Mouse (Mus musculus) hindbrain, embryonic 11.5 days (tissue): Measurements from ENCODE around the gene Olfr1234. TPM values are rescaled to one million over a fixed set of nuclear protein-coding genes. Genes with fewer than 3 reads are reported as not detected.

Experiments
- ATAC-seq: fragments of 200-750 bp; cut with Nextera tagmentation; 2 replicates; pipeline ENCODE4 v1.8.0; 2017; ENCODE audit warnings: mild to moderate bottlenecking, moderate TSS enrichment, moderate library complexity; ENCODE audit not compliant: low FRiP score
- DNase-seq: peaks from one replicate; pipeline ENCODE4 v3.0.0-alpha.2; 2015; ENCODE audit warnings: low spot score
- H3K27ac ChIP-seq: fragments of 300-500 bp; sonication (generic); 2 replicates; pipeline ENCODE4 v1.5.1; 2014; ENCODE audit warnings: mild to moderate bottlenecking, low read depth, low read length
- H3K27me3 ChIP-seq: fragments of 300-500 bp; sonication (generic); 2 replicates; pipeline ENCODE4 v1.6.1; 2014; ENCODE audit warnings: mild to moderate bottlenecking, low read length, moderate library complexity, mixed read lengths; ENCODE audit not compliant: control insufficient read depth, insufficient read depth
- H3K36me3 ChIP-seq: fragments of 300-500 bp; sonication (generic); 2 replicates; pipeline ENCODE4 v1.6.1; 2014; ENCODE audit warnings: mild to moderate bottlenecking, low read length, moderate library complexity, mixed read lengths; ENCODE audit not compliant: control insufficient read depth, insufficient read depth
- H3K4me1 ChIP-seq: fragments of 300-500 bp; sonication (generic); replicated peaks from 2 replicates; pipeline ENCODE4 v1.6.1; 2014; ENCODE audit warnings: low read length, mixed read lengths; ENCODE audit not compliant: control insufficient read depth, insufficient read depth
- H3K4me2 ChIP-seq: fragments of 300-500 bp; sonication (generic); replicated peaks from 2 replicates; pipeline ENCODE4 v1.6.1; 2014; ENCODE audit warnings: mild to moderate bottlenecking, low read depth, low read length
- H3K4me3 ChIP-seq: fragments of 300-500 bp; sonication (generic); 2 replicates; pipeline ENCODE4 v1.5.1; 2014; ENCODE audit warnings: low read depth, low read length
- H3K9ac ChIP-seq: fragments of 300-500 bp; sonication (generic); 2 replicates; pipeline ENCODE4 v1.6.1; 2014; ENCODE audit warnings: low read depth, low read length
- H3K9me3 ChIP-seq: fragments of 300-500 bp; sonication (generic); 2 replicates; pipeline ENCODE4 v1.6.1; 2016; ENCODE audit warnings: low read length; ENCODE audit not compliant: control insufficient read depth
- WGBS: fragments of 180-500 bp; shearing (Covaris S2); extraction: QIAGEN DNeasy Blood & Tissue Kit; methylation state at CpG from one replicate; pipeline ENCODE4 v1.1.7; 2014; 5-methylcytosine and 5-hydroxymethylcytosine counted together
- polyA plus RNA-seq: library from polyadenylated mRNA; unstranded; fragments of >200 nt; fragmentation: Nextera tagmentation; extraction: Ambion mirVana; gene quantifications from 2 replicates; pipeline ENCODE4 v1.2.1, GENCODE M21; 2014

The Olfr1234 gene
- not detected in 2 replicates for polyA plus RNA-seq

- WGBS = 88% methylated on average over 4 of the region's 4 CpGs
- H3K4me3 ChIP-seq = no peak within 1 kb of the TSS
- H3K36me3 ChIP-seq = no peaks in the 10 kb centered on the region
- H3K9ac ChIP-seq = no peak within 1 kb of the TSS
- no peaks in the 10 kb centered on the region for H3K27me3 ChIP-seq
- H3K4me1 ChIP-seq = no peaks in the 10 kb centered on the region
- no peak within 1 kb of the TSS for H3K4me2 ChIP-seq
- no peak within 1 kb of the TSS for H3K27ac ChIP-seq
- DNase-seq (no peak), ATAC-seq (no peak)
- no peaks in the 10 kb centered on the region for H3K9me3 ChIP-seq
Observed at GRCm38 (mm10) chr2:89364765-89365164, at the start of gene Olfr1234. Olfr1234 (minus strand) TSS chr2:89364865.

GRCm38 (mm10) chr2:89409576-89409975, 44.9 kb upstream of the Olfr1234 start, which contains the start of gene Olfr1238:
Olfr1238 (minus strand) TSS chr2:89409676.
- no peak for DNase-seq
- no peak within 1 kb of the TSS for H3K9ac ChIP-seq
- no peak within 1 kb of the TSS for H3K4me2 ChIP-seq
- no peak within 1 kb of the TSS for H3K4me3 ChIP-seq
- H3K9me3 ChIP-seq = no peaks in the 10 kb centered on the region
- H3K4me1 ChIP-seq = no peaks in the 10 kb centered on the region
- WGBS = 95% methylated on average over 2 of the region's 2 CpGs
- no peak within 1 kb of the TSS for H3K27ac ChIP-seq
- H3K36me3 ChIP-seq = no peaks in the 10 kb centered on the region
- no peak for ATAC-seq
- no peaks in the 10 kb centered on the region for H3K27me3 ChIP-seq

- Histone ChIP-seq H3K36me3 (no peaks in the 10 kb centered on the region), H3K9ac (no peak overlapping the region), H3K27me3 (no peaks in the 10 kb centered on the region), H3K4me1 (no peaks in the 10 kb centered on the region), H3K4me3 (no peak overlapping the region), H3K4me2 (no peak overlapping the region), H3K27ac (no peak overlapping the region), H3K9me3 (no peaks in the 10 kb centered on the region)
- WGBS = 93% methylated on average over 1 of the region's 1 CpGs
- no peak for DNase-seq
- ATAC-seq = no peak
Observed at GRCm38 (mm10) chr2:89400882-89401281, 36.2 kb upstream of the Olfr1234 start.

GRCm38 (mm10) chr2:89342298-89342697, 22.4 kb downstream of the Olfr1234 start, which contains the start of gene Olfr1233:
Olfr1233 (minus strand) TSS chr2:89342398.
- H3K9me3 ChIP-seq = no peaks in the 10 kb centered on the region
- ATAC-seq = no peak
- no peak within 1 kb of the TSS for H3K4me3 ChIP-seq
- no peak within 1 kb of the TSS for H3K9ac ChIP-seq
- no peaks in the 10 kb centered on the region for H3K36me3 ChIP-seq
- no peak within 1 kb of the TSS for H3K4me2 ChIP-seq
- no peak within 1 kb of the TSS for H3K27ac ChIP-seq
- H3K4me1 ChIP-seq = no peaks in the 10 kb centered on the region
- DNase-seq = no peak
- H3K27me3 ChIP-seq = no peaks in the 10 kb centered on the region

GRCm38 (mm10) chr2:89329575-89329974, 35.1 kb downstream of the Olfr1234 start, which contains the start of gene Olfr1232:
Olfr1232 (minus strand) TSS chr2:89329675.
- Histone ChIP-seq H3K4me2 (no peak within 1 kb of the TSS), H3K4me3 (no peak within 1 kb of the TSS), H3K27me3 (no peaks in the 10 kb centered on the region), H3K4me1 (no peaks in the 10 kb centered on the region), H3K9me3 (no peaks in the 10 kb centered on the region), H3K9ac (no peak within 1 kb of the TSS), H3K27ac (no peak within 1 kb of the TSS), H3K36me3 (no peaks in the 10 kb centered on the region)
- ATAC-seq (no peak), DNase-seq (no peak)

Other genes starting within 250 kb of the Olfr1234 start
- not detected in 2 replicates for gene Olfr1221, start 247.6 kb downstream of the Olfr1234 start, polyA plus RNA-seq
- gene Olfr1222, start 231.8 kb downstream of the Olfr1234 start, polyA plus RNA-seq = not detected in 2 replicates
- not detected in 2 replicates for gene Olfr1223, start 213.3 kb downstream of the Olfr1234 start, polyA plus RNA-seq
- not detected in 2 replicates for gene Olfr1224-ps1, start 200.8 kb downstream of the Olfr1234 start, polyA plus RNA-seq
- not detected in 2 replicates for gene Olfr1225, start 190.2 kb downstream of the Olfr1234 start, polyA plus RNA-seq
- not detected in 2 replicates for gene Olfr1226, start 164.8 kb downstream of the Olfr1234 start, polyA plus RNA-seq
- gene Olfr1228, start 110.8 kb downstream of the Olfr1234 start, polyA plus RNA-seq = not detected in 2 replicates
- gene Olfr1229, start 76.9 kb downstream of the Olfr1234 start, polyA plus RNA-seq = not detected in 2 replicates
- not detected in 2 replicates for gene Olfr1230, start 67.6 kb downstream of the Olfr1234 start, polyA plus RNA-seq
- gene Olfr1231, start 57.8 kb downstream of the Olfr1234 start, polyA plus RNA-seq = not detected in 2 replicates
- gene Olfr1232, start 35.2 kb downstream of the Olfr1234 start, polyA plus RNA-seq = not detected in 2 replicates
- gene Olfr1233, start 22.5 kb downstream of the Olfr1234 start, polyA plus RNA-seq = not detected in 2 replicates
- not detected in 2 replicates for gene Olfr1238, start 44.8 kb upstream of the Olfr1234 start, polyA plus RNA-seq
- not detected in 2 replicates for gene Olfr1239, start 55.5 kb upstream of the Olfr1234 start, polyA plus RNA-seq
- gene Olfr1240, start 78.1 kb upstream of the Olfr1234 start, polyA plus RNA-seq = not detected in 2 replicates
- not detected in 2 replicates for gene Olfr1241, start 122.3 kb upstream of the Olfr1234 start, polyA plus RNA-seq
- gene Olfr1242, start 133.5 kb upstream of the Olfr1234 start, polyA plus RNA-seq = not detected in 2 replicates
- gene Olfr1243, start 166.6 kb upstream of the Olfr1234 start, polyA plus RNA-seq = not detected in 2 replicates
- gene Olfr1245, start 213.6 kb upstream of the Olfr1234 start, polyA plus RNA-seq = not detected in 2 replicates
- not detected in 2 replicates for gene Olfr1246, start 228.3 kb upstream of the Olfr1234 start, polyA plus RNA-seq
- gene Olfr1247, start 249.3 kb upstream of the Olfr1234 start, polyA plus RNA-seq = not detected in 2 replicates